In genomic region chr10:96690868-96691302, GRCm38 (mm10) we compare ENCODE assay signal across 8 mouse cellular contexts.
A peak's percentile ranks its signal among the peaks of the same experiment; 100 is the strongest.
DNase-seq lines count a peak whose midpoint lies in the region; ATAC-seq and TF ChIP-seq lines count a peak whose summit lies in the region.

No protein-coding gene starts in this region.

- no peaks in the 10 kb centered on the region for H3K4me1 ChIP-seq in midbrain, postnatal 0 days (ENCODE audit: insufficient read depth, low read length)
- H3K4me1 ChIP-seq in midbrain, embryonic 11.5 days (ENCODE audit: control insufficient read depth, insufficient read depth, low read length), result no peaks in the 10 kb centered on the region; the same call in 1 of the 2 replicates
- H3K4me1 ChIP-seq in kidney, adult 2 months (ENCODE audit: control insufficient read depth, insufficient read depth, low read length), result peaks cover 39% of the 10 kb centered on the region

- no peaks in the 10 kb centered on the region for H3K36me3 ChIP-seq in midbrain, postnatal 0 days (ENCODE audit: insufficient read depth, low read length)
- no peaks in the 10 kb centered on the region for H3K36me3 ChIP-seq in midbrain, embryonic 11.5 days (ENCODE audit: control insufficient read depth, insufficient read depth, low read length)
- no peaks in the 10 kb centered on the region for H3K36me3 ChIP-seq in kidney, adult 2 months (ENCODE audit: control insufficient read depth, insufficient read depth, low read length)

- H3K4me3 ChIP-seq in midbrain, postnatal 0 days (ENCODE audit: low read depth, low read length), result no peak overlapping the region
- H3K4me3 ChIP-seq in midbrain, embryonic 11.5 days (ENCODE audit: low read depth, low read length), result no peak overlapping the region
- no peak overlapping the region for H3K4me3 ChIP-seq in kidney, adult 2 months (ENCODE audit: insufficient read depth, low read depth, low read length)

- no peak for TF ChIP-seq CTCF in midbrain, postnatal 0 days (IDR thresholded peaks at IDR 0.05)
- TF ChIP-seq CTCF in kidney, adult 2 months (conservative IDR thresholded peaks at IDR 0.05; ENCODE audit: insufficient read depth, insufficient read length, low read depth, low read length), result no peak

- peak; percentile 65 for DNase-seq in midbrain, postnatal 0 days (ENCODE audit: low spot score)
- DNase-seq in midbrain, embryonic 11.5 days (ENCODE audit: low spot score, missing footprints), result no peak
- peak; percentile 50 for DNase-seq in brain, adult 2 months (ENCODE audit: low read depth, low spot score)
- DNase-seq in kidney, adult 2 months, result peak; percentile 83
- peak; percentile 78 for DNase-seq in lung, postnatal 36 days
- DNase-seq in MN1 (ENCODE audit: low spot score), result no peak
- no peak for DNase-seq in spleen, postnatal 4 days (ENCODE audit: low spot score in 2 of 2)

- no peaks in the 10 kb centered on the region for H3K9me3 ChIP-seq in midbrain, postnatal 0 days (ENCODE audit: low read length)
- H3K9me3 ChIP-seq in midbrain, embryonic 11.5 days (ENCODE audit: control insufficient read depth, low read length), result no peaks in the 10 kb centered on the region

- H3K27ac ChIP-seq in midbrain, postnatal 0 days (ENCODE audit: low read depth, low read length), result no peak overlapping the region
- no peak overlapping the region for H3K27ac ChIP-seq in midbrain, embryonic 11.5 days (ENCODE audit: low read depth, low read length)
- H3K27ac ChIP-seq in kidney, adult 2 months (ENCODE audit: insufficient read depth, low read depth, low read length), result peak overlapping the region; percentile 96

- no peak for TF ChIP-seq POLR2A in kidney, adult 2 months (IDR thresholded peaks at IDR 0.05; ENCODE audit: low read depth, low read length)

- H3K27me3 ChIP-seq in midbrain, postnatal 0 days (ENCODE audit: insufficient read depth, low read length), result no peaks in the 10 kb centered on the region
- H3K27me3 ChIP-seq in midbrain, embryonic 11.5 days (ENCODE audit: control insufficient read depth, insufficient read depth, low read length), result no peaks in the 10 kb centered on the region
- no peaks in the 10 kb centered on the region for H3K27me3 ChIP-seq in kidney, adult 2 months (replicated peaks; ENCODE audit: control insufficient read depth, insufficient read depth, low read length)

- no peak overlapping the region for H3K4me2 ChIP-seq in midbrain, postnatal 0 days (ENCODE audit: low read depth, low read length, poor library complexity, severe bottlenecking)
- no peak overlapping the region for H3K4me2 ChIP-seq in midbrain, embryonic 11.5 days

- no peak overlapping the region for H3K9ac ChIP-seq in midbrain, postnatal 0 days (replicated peaks; ENCODE audit: low read length, poor library complexity, severe bottlenecking)
- H3K9ac ChIP-seq in midbrain, embryonic 11.5 days (ENCODE audit: low read length), result no peak overlapping the region

- ATAC-seq in midbrain, postnatal 0 days (ENCODE audit: low FRiP score), result no peak
- no peak for ATAC-seq in midbrain, embryonic 11.5 days (ENCODE audit: low FRiP score)
- no peak for ATAC-seq in erythroid progenitor cell, adult 5-6 weeks (replicated peaks; ENCODE audit: low FRiP score, poor library complexity, severe bottlenecking)

- 37% methylated on average over 2 of the region's 2 CpGs for WGBS in midbrain, postnatal 0 days
- WGBS in midbrain, embryonic 11.5 days, result 71% methylated on average over 2 of the region's 2 CpGs
- 11% methylated on average over 2 of the region's 2 CpGs for WGBS in kidney, adult 2 months

Comparison
In these comparisons a context has a peak if more than half of its experiments do, and no peak if none do; other contexts are left out.
1. DNase-seq: peak in midbrain, postnatal 0 days (single experiment), brain, adult 2 months (single experiment), kidney, adult 2 months (single experiment) and lung, postnatal 36 days (single experiment); none in midbrain, embryonic 11.5 days (single experiment), MN1 (single experiment) and spleen, postnatal 4 days (0 of 2).